Mouse (Mus musculus) G1E (cell line): ENCODE measurements around the gene Pde10a. TPM values are rescaled to one million over a fixed set of nuclear protein-coding genes. Genes with fewer than 3 reads are reported as not detected.

ENCODE experiments used
- ATAC-seq: 2 replicates; pipeline ENCODE4 v1.8.0; 2016; ENCODE audit warnings: mild to moderate bottlenecking; ENCODE audit not compliant: insufficient number of reproducible peaks, poor library complexity, low FRiP score, severe bottlenecking; ENCODE audit errors: extremely low read depth
- DNase-seq: peaks from one replicate; pipeline ENCODE4 v3.0.0; 2012; ENCODE audit warnings: low spot score
- H3K27me3 ChIP-seq: 2 replicates; pipeline ENCODE4 v1.6.1; 2012; ENCODE audit warnings: mild to moderate bottlenecking, low read length, inconsistent platforms; ENCODE audit not compliant: insufficient read depth
- H3K36me3 ChIP-seq: replicated peaks from 2 replicates; pipeline ENCODE3; 2012; ENCODE audit warnings: mild to moderate bottlenecking, inconsistent platforms
- H3K4me1 ChIP-seq: 2 replicates; pipeline ENCODE4 v1.6.1; 2012; ENCODE audit warnings: low read depth, low read length, inconsistent platforms, mixed read lengths; ENCODE audit not compliant: insufficient read depth
- H3K4me3 ChIP-seq: 2 replicates; pipeline ENCODE4 v1.5.1; 2012; ENCODE audit warnings: low read depth, mild to moderate bottlenecking, inconsistent platforms, low read length, moderate library complexity, mixed read lengths
- H3K9me3 ChIP-seq: replicated peaks from 2 replicates; pipeline ENCODE4 v1.6.1; 2012; ENCODE audit warnings: inconsistent platforms
- CTCF ChIP-seq: IDR thresholded peaks from 2 replicates; pipeline ENCODE4 v1.5.1; 2012; ENCODE audit warnings: low read depth, low read length, inconsistent platforms, mixed read lengths
- GATA1 ChIP-seq: IDR thresholded peaks from 2 replicates; pipeline ENCODE4 v1.6.1; 2012; ENCODE audit warnings: borderline replicate concordance, low read length, inconsistent platforms, mixed read lengths
- GATA2 ChIP-seq: IDR thresholded peaks from 2 replicates; pipeline ENCODE4 v1.6.1; 2012; ENCODE audit warnings: low read depth, low read length, inconsistent platforms, borderline replicate concordance
- POLR2AphosphoS5 ChIP-seq: IDR thresholded peaks from 2 replicates; pipeline ENCODE4 v1.6.1; 2012; ENCODE audit warnings: low read depth, low read length, inconsistent platforms; ENCODE audit not compliant: insufficient replicate concordance
- TAL1 ChIP-seq: conservative IDR thresholded peaks from 2 replicates; pipeline ENCODE4 v1.6.1; 2012; ENCODE audit warnings: low read depth, low read length, inconsistent platforms, mixed read lengths
- polyA plus RNA-seq: library from polyadenylated mRNA; stranded (reverse); fragments of >175 nt; gene quantifications from 2 replicates; pipeline ENCODE4 v1.2.3, GENCODE M21; 2012
- total RNA-seq, 2 experiments: library from RNA; stranded (forward) in 1 of 2; stranded (reverse) in 1 of 2; fragments of 200-1000 nt in 1 of 2; fragments of >200 nt in 1 of 2; fragmentation: Nextera tagmentation in 1 of 2; gene quantifications; 2 replicates each; pipeline ENCODE4 v1.2.3; 2014 to 2017

Gene Pde10a
- total and polyA plus RNA-seq, 3 experiments = 0.27 to 0.83 TPM; not detected in 1

DNA sequence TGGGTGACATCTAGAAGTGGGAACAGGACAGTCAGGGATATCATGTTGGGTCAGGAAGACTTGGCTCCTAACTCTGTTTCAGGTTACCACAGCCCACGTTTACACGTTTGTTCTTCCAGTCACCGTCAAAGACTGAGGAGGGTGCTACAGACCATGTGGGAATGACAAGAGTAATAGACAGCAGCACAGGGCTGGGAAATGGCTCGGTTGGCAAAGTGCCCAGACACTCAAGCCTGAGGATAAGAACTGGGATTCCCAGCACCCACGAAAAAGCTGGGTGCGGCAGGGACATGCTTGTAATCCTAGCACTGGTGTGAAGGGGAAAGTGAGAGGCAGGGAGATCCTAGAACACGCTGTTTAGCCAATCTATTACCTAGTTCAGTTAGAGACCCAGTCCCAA lies 322.4 kb downstream of the Pde10a start:
- Histone ChIP-seq H3K9me3 (peaks cover 10% of the 10 kb centered on the region), H3K4me1 (no peaks in the 10 kb centered on the region), H3K36me3 (no peaks in the 10 kb centered on the region), H3K27me3 (no peaks in the 10 kb centered on the region), H3K4me3 (no peak overlapping the region)
- ATAC-seq (no peak), DNase-seq (no peak)
- TF ChIP-seq TAL1 (no peak), GATA1 (no peak), GATA2 (no peak), CTCF (no peak), POLR2AphosphoS5 (no peak)

DNA sequence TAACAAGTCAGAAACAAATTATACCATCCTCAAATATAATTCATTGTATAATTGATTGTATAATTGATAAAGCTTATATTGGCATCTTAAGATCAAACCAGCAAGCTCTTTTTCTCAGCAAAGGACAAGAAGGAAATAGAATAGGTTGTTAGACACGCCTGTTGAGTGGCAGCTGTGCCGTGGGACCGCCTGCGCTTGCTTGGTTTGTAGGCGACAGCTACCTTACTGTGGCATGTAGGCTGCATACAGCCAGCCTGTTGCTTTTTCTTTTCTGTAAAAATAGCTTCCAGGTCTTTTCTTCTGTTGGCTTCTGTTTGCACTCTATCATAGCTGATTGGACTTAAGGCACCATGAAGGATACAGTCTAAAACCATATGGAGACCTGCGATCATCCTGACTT lies 326.7 kb downstream of the Pde10a start:
- Histone ChIP-seq H3K4me1 (no peaks in the 10 kb centered on the region), H3K36me3 (no peaks in the 10 kb centered on the region), H3K27me3 (no peaks in the 10 kb centered on the region), H3K9me3 (peaks cover 22% of the 10 kb centered on the region), H3K4me3 (no peak overlapping the region)
- DNase-seq (no peak), ATAC-seq (no peak)
- TF ChIP-seq TAL1 (no peak), POLR2AphosphoS5 (no peak), GATA1 (no peak), CTCF (no peak), GATA2 (no peak)

DNA sequence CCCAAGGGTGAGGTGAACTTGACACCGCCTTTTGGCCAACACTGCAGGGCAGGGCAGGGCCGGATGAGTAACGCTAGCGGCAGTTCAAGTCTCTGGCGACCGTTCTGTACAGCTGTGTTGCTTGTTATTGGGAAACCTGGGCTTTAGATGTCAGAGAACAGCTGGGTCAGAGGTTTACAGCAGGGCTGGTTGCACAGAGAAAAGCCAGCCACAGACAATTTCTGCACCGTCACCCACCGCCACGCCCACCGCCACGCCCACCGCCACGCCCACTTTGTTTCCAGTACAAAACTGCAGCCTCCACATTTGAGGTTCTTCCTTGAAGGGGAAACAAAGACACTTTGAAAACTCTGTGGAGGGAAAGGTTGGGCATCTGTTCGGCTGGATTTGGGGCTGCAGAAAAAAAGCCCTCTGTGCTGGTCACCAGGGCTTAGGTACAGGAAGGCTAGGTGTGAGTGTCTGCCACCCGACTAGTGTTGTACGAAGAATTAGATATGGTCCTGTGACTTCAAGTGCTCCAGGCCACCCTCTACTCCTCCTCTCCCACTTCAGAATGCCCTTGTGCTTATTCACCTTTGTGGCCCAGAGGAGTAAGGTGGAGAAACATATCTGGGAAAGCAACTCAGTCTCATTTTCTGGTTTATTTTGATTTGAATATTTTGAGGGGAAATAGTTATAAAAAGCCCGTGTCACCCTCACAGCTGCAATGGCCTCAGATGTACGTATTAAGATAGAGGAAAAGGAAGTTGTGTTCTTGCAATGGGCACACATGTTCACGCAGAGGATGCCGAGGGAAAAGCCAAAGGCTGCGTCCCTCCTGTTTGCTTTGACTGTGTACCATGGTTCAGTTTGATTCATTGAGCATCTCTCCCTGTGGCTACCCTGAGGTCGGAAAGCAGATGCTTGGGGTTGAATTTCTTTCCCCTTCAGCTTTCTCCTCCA lies 331.5 kb downstream of the Pde10a start:
- TF ChIP-seq CTCF = no peak
- no peak for TF ChIP-seq POLR2AphosphoS5
- no peak for TF ChIP-seq TAL1
- TF ChIP-seq GATA1 = no peak
- TF ChIP-seq GATA2 = no peak
- ATAC-seq = no peak
- peaks cover 20% of the 10 kb centered on the region for H3K9me3 ChIP-seq
- no peaks in the 10 kb centered on the region for H3K36me3 ChIP-seq
- H3K4me3 ChIP-seq = no peak overlapping the region
- no peaks in the 10 kb centered on the region for H3K4me1 ChIP-seq
- no peak for DNase-seq
- no peaks in the 10 kb centered on the region for H3K27me3 ChIP-seq

DNA sequence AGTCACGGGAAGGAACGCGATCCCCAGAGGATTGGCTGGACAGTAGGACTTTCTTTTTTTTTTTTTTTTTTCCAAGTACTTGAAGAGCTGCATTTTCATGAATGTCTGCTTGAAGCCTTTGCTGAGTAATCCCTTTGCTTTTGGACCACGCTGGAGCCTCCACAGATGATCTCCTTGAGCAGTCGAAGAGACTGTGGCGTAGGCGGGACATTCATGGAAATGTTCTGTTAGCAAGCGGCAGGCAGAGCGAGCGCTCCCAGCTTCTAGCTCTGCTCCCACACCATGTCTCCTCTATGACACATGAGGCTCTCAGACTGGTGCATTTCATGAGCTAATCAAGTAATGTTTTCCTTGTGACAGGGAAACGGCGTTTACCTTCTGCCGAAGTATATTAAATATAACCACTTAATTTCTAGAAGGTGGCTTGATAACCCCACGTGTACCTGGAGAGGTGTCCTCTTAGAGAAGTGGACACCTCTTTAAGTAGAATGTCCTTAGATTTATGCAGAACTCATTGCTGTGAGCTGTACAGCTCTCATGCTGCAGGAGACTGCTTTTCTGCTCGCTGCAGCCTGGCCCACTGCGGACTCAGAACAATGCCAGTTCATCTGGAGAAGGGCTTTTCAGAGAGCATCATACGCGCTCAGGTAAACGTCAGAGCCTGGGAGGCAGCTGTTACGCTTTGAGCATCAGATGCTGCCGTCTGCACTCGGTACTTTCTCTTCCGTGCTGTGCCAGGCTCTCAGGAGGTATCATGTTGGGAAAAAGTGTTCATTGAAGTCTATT lies 333.7 kb downstream of the Pde10a start:
- no peak for DNase-seq
- ATAC-seq = no peak
- no peaks in the 10 kb centered on the region for H3K36me3 ChIP-seq
- H3K27me3 ChIP-seq = no peaks in the 10 kb centered on the region
- H3K4me3 ChIP-seq = no peak overlapping the region
- TF ChIP-seq GATA2 (no peak), CTCF (no peak)
- no peaks in the 10 kb centered on the region for H3K4me1 ChIP-seq
- H3K9me3 ChIP-seq = peaks cover 20% of the 10 kb centered on the region; the same call in 1 of the 2 replicates

DNA sequence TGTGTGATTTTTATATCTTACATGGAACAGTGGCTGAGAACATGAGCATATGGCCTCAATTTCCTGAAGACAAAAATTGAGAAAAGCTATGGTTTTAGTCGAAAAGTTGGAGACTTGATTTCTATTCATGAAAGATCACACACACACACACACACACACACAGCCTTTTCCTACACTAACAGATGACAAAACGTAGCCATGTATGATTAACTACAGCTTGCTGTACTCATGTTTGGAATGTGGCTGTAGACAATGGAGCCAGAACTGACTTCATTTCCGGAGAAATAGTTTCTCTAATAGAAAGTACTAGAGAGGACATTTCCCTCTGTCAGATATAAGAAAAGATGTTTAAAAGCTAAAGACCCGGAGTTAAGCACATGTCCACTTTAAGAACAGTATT lies 334.3 kb downstream of the Pde10a start:
- Histone ChIP-seq H3K36me3 (no peaks in the 10 kb centered on the region), H3K27me3 (no peaks in the 10 kb centered on the region), H3K4me3 (no peak overlapping the region), H3K4me1 (no peaks in the 10 kb centered on the region), H3K9me3 (peaks cover 20% of the 10 kb centered on the region; the same call in 1 of the 2 replicates)
- no peak for DNase-seq
- no peak for TF ChIP-seq POLR2AphosphoS5
- no peak for TF ChIP-seq GATA2
- TF ChIP-seq GATA1 = no peak
- no peak for TF ChIP-seq TAL1
- TF ChIP-seq CTCF = no peak
- no peak for ATAC-seq

DNA sequence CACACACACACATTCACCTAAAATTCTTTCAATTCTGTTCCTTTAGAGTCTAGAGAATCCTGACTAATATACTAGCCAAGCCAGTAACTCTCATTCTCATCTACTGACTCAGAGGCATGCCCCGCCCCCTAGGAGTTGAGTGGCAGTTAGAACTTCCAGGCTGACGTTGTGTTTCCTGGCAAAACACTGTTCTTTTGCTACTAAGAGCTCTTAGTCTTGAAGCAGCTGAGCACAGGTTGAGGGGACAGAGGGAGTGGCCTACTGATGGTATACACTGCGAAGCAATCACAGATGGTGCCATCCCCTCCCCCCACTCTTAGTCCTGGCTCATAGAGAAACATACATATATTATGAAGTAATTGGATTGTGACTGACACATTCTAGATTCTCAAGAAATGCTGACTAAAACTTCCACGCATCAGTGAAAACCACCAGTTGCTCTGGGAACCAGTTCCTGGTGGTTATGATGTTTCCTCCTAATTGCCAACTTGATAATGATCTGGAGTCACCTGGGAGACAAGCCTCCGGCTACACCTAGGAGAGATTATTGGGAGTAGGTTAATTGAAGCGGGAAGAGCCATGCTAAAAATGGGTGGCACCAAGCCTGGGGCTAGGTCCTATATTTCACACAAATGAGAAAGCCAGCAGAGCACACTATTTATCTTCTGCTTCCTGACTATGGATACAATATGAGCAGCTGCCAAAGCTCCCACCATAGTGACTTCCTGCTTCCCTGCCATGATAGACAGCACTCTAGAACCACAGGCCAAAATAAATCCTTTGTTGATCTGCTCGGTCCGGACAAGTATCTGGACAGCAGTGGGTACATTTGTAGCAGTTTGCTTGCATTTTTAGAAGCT lies 339.7 kb downstream of the Pde10a start:
- ATAC-seq = no peak

More for the DNA sequence above, 339.7 kb downstream of the Pde10a start:
- Histone ChIP-seq H3K4me3 (no peak overlapping the region), H3K9me3 (peaks cover 28% of the 10 kb centered on the region), H3K4me1 (no peaks in the 10 kb centered on the region), H3K36me3 (no peaks in the 10 kb centered on the region), H3K27me3 (no peaks in the 10 kb centered on the region)
- TF ChIP-seq GATA1 (no peak), POLR2AphosphoS5 (no peak), GATA2 (no peak), TAL1 (no peak), CTCF (no peak)
- DNase-seq = no peak
